Mouse (Mus musculus) c-Kit-negative CD71-positive TER-119-positive erythroid progenitor cells, embryonic 14.5 days (primary cell): ENCODE results near the gene Stox2.

Source experiments
- DNase-seq: peaks from one replicate; pipeline ENCODE4 v3.0.0-alpha.2; 2013; ENCODE audit warnings: low read depth, low spot score

Stox2 gene

DNA sequence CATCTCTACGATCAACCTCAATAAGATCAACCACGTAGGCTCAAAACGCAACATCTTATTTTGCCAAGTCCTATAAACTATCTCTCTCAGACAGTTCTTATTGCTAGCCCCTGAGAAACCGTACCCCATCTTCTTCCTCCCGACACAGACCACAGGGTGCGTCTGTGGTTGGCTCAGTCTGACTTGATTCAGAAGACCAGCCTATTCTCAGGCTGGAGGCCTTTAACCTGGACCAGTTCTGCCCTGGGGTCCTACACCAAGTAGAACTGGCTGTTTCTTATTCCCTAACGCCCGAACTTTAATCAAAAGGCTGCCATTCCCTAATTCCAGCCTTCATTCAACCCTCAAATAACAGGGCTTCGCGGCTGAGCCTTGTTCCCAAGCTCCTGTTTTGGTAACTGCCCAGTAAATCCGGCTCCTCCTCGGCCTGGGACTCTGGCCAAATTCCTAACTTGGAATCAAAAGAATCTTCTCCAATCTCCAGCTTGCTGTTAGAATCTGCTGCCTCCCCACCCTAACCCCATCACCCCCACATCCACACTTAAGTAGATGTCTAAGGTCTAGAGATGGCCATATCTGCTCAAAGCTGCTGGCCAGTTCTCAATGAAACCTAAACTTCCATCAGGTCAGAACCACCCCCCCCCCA is 91.5 kb downstream of the Stox2 start:
- no peak for DNase-seq

DNA sequence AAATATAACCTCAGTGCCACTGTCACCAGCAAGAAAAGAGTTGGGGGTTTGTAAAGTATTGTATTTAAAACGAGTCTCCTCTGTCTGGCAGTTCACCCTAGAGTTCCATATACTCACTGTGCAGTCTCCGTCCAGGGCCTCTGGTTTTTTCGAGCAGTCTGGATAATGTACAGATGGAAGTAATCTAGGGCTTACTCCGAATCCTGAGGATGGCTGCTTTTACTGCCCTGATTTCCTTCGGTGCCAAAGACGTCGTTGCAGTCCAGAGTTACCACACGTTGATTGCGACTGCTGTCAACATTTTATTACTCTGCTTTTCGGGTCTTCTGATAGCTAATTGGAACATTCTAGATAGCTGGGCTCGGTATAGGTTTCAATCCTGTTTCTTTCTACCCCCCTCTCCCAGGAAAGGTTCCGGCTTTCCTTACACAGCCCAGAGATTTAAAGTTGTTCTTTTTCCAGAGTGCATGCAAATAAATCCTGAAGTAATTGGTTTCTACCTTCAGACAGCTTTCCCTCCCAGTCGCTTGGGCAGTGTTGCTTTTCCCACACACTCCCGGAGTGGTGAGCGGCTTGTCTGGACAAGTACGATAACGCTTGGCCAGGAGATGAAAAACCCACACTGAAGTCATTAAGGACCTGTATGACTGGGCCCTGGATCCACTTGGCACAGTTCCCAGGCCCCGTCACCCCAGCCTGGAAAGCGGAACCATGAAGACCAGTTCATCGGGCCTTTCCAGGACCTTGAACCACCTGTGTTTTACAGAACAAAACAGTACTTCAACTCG is 94.1 kb downstream of the Stox2 start:
- DNase-seq = no peak

DNA sequence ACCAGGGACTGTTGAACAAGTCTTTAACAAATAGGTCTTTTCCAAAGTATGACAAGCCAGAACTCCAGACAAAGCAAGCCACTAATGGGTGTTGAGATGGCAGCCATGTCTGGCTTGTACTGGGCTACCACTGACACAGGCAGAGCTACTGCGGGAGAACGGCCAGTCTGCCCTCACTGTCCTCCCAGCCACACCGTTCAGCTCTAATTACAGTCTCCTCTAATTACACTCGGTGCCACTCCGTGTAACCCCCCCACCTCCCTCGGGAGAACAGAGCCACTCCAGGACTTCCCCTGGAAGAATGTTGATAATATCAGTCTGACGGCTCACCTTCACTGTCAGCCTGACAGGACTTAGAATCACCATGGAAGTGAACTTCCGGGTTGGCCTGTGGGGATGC is 97.1 kb downstream of the Stox2 start:
- no peak for DNase-seq

DNA sequence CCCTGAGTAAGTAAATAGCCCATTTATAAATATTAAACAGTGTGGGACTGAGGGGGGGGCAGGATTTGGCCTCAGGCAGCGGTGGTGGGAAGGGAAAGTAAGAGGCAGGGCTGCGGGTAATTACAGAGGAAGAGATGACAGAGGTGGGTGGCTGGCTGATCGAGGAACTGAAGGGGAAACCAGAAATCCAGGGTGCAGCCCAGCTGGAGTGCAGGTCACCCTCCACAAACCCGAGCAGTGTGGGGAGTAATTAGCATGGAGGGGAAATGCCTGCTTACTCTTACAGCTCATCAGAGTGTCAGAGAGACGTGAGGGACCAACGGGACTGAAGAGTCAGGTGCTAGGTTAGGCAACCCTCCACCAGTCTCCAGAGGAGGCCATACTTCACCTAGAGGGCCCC is 98.4 kb downstream of the Stox2 start:
- no peak for DNase-seq

DNA sequence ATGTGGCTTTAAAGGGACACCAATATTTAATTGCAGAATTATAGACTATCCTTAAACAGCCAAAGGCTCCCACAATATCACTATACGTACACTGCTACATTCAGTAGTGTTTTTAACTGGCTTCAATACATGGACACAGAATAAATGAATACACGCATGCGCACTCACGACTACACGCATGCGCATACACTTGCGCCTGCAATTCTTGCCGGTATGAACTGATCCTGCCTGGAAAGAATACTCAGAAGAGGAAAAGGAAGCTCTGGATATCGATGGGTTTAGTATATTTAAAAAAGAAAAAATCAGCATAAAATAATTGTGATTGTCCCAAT is 100.4 kb downstream of the Stox2 start:
- DNase-seq = no peak

DNA sequence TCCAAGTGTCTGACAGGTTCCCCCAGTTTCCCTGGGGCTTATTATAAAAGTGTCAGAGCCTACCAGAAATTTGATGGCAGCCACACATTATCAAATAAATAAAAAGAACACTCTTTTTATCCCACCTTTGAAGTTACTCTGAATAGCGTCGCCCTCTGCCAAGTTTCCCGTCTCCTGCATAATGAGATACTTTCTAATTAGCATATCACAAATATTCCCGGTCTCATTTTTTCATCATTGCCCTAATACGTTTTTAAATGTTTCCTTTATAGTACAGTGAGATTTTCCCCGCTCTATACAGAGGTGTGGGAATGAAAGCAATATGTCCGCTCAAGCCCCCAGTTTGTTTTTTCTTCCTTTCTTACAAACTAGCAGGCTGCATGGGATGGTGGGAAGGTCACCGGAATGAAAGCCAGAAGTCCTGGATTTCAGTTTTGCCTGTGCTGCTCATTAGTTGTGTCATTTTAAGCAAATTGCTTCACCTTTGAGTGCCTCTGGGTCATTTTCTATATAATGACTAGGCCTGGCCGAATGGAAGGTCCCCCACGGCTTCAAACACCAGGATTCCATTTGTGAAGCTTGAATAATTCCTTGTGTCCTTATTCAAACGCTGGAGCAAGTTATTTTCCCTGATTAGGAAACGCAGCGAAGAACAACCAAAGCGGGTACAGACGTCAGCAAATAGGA is 100.9 kb downstream of the Stox2 start:
- no peak for DNase-seq

DNA sequence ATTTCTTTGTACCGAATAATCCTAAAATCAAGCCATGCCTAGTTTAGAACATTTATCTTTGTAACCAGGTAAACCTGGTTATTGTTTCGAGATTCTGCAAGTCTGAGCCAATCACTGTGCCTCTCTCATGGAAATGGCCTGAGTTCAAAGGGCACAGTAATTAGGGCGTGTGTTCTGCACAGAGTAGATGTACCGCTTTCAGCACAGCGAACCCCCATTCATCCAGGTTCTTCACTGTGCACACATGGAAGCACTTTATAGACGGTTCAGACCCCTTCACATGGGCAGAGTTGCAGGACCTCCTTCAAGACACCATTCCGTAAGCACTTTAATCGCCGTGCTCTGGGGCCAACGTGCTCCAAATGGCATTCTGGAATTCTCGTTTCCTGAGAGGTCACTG is 104.7 kb downstream of the Stox2 start:
- no peak for DNase-seq

DNA sequence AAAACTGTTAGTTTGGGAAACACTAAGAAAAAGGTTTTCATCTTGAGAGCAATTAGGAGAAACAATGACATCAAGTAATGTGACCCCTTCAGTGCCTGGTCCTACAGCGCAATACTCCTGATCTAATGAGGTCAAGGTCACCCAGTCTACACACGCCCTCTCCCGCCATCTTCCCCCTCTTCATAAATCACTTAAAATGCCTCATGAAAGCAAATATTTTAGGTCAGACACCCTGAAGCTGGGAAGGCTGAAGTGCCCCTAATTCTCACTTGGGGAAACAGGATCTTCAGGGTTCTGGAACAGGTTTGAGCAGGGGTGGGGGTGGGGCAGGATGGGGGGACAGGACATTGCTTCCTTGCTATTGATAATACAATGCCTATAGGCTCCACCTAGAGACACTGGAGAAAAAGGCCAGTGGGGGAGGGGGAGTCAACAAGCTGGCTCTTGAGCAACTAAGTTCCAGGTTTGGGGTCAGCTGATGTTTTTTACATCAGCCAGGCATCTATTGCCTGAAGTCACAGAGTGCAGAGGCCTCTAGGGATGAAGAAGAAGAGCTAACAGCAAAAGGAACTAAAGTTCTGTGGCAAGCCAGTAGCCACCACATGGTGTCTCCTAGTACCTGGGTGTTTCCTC is 107.4 kb downstream of the Stox2 start:
- DNase-seq = no peak

DNA sequence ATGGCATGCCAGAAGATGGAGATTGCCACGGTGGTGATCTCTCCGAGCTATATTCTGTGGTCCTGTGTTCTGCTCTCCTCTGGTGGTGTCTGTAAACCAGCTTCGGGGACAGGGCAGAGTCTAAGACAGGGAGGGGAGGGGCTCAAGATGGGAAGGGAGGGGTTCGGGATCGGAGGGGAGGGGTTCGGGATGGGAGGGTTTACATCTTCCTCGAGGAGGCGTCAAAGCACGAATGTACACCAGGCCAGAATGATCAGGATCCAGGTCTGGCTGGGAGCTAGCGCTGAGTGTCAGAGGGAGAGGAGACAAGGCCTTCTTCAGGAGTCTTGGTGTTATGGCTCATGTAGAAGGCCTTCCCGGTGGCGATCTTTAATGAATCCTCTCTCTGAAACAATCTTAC is 109.7 kb downstream of the Stox2 start:
- no peak for DNase-seq

DNA sequence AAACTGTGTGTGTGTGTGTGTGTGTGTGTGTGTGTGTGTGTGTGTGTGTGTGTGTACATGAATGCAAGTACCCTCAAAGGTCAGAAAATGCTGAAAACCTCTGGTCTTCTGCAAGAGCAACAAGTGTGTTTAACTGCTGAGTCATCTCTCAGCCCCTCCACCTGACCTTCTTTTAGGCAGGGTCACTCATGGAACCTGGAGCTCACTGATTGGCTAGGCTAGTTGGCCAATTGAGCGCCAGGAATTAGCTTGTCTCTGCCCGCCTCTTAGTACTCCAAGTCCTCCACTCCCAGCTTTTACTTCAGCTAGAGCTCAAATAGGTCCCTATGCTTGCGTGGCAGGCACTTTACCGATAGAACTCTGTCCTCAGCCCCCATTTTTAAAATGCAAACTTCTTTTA is 110.2 kb downstream of the Stox2 start:
- DNase-seq = no peak

DNA sequence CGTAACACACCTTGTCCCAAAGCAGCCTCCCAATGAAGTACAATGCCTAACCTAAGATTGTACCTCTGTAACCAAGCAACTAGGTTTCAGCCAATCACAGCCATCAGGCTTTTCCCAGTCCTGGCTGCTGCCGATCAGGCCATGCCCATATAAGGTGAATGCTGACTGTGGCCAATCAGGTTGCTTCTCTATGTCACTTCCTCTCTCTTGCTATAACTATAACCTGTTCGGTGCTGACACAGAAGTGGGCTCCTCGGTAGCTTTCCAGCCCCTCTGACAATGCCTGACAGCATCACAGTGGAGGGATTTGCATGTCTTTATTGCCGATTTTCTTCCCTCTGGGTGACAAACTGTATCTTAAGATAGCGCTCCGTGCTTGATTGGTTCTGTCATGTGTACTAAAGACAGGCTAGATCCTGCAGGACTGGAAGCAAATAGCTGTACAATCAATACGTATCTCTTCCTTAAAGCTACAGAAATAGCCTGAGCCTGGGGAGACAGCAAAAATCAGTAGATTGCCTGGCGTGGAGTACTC is 111.9 kb downstream of the Stox2 start:
- no peak for DNase-seq

DNA sequence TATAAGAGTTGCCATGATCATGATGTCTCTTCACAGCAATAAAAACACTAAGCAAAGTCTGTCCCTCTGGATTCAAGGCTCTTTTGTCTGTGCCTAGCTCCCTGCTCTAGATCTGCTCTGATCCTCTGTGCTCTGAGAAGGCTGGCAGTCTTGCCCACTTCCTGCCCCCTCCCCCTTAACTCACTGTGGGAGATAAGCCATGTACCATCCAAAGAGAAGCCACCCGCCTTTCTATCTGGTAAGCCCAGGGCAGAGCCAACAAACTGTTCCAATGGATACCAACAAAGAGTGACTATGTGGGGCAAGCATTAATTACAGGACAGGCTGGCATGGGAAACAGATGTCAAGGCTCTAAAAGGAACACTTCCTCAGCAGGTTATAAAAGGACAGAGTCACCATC is 113.2 kb downstream of the Stox2 start:
- no peak for DNase-seq

DNA sequence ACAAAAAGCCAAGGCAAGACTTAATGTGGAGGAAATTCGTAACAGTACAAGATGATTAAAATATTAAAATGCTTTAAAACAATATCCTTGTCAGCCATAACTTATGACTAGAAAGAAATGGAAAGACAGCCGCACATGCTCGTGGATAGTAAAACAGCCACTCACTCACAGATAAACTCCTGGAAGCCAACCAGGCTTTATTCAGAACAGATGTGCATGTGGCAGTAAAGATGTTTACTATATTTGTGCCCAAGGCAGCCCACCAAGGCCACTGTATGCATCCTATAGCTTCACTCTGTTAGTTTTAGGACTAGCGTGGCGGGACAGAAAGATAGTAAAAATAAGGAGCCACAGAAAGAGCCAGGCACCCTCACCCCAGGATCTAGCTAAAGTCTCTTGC is 115.2 kb downstream of the Stox2 start:
- DNase-seq = no peak

DNA sequence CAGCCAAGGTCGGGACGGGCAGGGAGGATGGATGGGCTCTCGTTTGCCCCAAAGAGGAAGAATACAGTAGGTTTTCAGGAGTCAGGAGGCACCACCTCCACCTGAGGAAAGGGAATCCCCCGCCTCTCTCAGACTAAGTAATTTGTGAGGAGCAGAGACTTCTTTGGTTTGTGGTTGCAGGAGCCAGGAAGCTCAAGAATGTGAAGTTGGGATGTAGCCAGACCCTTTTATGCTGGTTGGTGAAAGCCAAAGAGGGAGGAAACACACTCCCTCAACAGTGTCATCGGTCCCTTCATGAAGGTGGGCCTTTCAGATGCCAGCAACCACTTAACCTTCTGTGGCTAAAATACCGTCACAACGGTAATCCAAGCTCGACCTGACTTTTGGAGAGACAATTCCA is 119.8 kb downstream of the Stox2 start:
- no peak for DNase-seq

DNA sequence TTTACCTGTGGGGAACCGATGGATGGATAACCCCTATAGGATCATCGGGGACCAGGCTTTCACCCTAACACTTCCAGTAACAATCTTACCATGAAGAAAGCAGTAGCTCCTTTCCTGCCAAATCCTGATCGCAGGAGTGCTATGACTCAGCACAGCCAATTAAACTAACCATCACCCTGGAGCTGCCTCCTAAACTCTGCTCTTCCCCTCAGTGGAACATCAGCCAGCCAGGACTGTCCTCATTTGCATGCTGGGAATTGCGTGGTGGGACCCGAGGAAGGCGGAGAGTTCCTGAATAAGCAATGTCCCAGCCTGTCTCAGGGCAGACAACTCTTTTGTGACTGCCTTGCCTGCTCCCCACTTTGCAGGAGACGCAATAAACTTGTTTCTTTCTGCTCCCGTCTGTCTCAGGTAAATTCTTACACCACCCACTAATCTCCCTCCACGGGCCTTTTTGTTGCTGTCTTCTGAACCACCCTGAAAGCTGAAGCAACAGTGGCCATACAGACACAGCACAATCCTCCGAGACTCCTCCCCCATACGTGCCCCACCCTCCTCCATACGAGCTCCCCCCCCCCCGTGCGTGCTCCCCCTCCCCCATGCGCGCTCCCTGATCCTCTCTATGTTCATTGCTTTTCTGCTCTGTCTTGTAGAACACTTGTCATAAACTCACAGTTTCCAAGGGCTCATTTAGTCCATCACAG is 121.9 kb downstream of the Stox2 start:
- no peak for DNase-seq

DNA sequence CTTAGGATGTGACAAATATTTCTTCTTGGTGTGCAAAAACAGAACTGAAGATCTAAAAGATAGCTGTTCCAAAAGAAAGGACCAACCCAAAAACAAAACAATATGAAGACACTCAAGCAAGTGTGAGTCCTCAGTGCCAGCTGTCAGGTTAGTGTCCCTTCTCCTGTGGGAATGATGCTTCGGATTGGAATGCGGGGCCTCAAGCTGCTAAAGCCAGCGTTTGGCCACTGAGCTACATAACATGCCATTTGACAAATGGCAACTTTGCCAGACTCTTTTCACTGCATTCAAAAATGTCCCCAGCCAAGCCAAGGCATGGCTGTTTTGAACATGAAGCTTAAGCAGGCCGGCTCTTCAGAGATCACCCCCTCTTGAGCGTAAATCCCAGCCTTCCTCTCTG is 124.9 kb downstream of the Stox2 start:
- DNase-seq = no peak

DNA sequence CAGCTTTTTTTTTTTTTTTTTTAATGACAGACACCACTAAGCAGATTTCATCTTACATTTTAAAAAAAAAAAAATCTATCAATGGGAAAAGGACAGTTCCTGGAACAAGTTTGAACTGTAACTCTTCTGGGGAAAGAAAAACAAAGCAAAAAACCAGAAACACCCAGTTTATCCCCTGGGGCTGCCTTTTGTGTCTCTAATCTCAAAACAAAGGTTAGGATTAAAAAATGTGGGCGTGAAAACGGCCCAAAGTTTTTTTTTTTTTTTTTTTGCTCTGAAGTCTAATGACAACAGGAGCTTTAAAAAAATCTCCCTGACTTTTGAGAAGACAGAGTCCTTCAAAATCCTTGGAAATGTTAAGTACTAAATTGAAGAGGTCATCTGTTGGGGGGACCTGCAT is 125.5 kb downstream of the Stox2 start:
- DNase-seq = no peak

DNA sequence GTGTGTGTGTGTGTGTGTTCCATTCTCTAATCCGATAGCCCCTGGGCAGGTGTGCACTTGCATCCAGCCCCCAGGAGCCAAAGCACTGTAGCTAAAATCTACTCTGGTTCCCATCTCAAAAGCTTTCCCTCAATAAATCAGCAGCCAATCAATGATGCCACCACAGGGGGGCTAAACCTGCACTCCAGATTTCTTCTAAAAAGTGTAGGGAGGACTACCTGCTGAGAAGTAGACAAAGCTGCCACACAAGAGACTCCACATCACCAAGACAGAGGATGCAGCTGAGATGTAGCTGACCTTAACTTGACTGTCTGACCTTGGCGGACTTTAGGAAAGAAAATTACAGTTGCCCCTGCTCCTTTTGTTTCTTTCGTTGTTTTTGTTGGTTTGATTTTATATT is 127.7 kb downstream of the Stox2 start:
- no peak for DNase-seq

DNA sequence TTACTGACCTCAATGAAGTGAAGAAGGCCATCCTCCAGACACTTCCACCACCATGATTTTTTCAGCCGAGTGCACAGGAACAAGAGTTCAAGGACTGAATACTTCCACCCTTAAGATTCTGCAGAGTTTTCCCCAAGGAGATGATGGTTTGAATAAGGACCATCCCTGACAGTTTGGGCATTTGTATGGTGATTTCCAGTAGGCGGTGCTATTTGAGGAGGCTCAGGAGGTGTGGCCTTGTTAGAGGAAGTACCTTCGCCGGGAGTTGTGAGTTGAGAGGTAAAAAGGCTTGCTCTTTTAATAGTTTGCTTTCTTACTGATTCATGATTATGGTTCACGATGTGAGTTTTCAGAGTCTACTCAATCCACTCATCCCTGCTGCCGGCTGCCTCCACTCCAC is 138.0 kb downstream of the Stox2 start:
- DNase-seq = no peak

DNA sequence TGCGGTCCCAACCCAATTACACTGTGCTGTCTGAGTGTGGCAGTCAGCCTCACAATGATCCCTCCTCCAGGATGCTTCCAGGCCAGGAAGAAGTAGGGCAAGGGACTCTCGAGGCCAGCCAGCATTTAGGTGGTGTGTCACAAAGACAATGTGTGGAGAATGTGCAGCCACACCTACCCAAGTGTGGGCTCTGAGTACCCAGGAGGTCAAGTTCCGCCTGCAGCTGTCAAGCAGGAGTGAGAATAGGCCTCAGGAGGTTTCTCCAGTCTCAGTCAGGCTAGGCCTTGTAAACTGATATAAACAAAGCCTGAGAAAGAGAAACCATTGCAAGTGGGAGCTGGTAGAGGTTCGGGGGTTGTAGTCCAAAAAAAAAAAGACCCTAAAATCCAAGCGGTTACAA is 139.8 kb downstream of the Stox2 start:
- no peak for DNase-seq

DNA sequence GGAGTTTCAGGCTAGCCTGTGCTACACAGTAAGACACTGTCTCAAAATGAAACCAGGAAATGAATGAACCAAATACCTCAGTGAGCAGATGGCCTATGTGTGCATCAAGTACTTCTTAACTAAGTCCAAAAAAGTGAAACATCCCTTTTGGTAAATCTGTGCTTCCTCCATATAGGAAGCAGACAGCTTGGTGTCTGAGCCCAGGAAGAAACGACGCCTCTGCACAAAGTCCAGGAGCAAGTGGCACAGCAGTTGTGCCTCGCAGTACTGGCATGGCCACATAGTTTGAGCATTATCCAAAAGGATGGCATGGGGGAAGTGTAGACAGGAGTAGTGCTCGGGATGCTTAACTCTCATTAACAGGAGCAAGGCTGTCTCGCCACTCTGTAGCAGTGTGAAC is 140.3 kb downstream of the Stox2 start:
- DNase-seq = no peak

DNA sequence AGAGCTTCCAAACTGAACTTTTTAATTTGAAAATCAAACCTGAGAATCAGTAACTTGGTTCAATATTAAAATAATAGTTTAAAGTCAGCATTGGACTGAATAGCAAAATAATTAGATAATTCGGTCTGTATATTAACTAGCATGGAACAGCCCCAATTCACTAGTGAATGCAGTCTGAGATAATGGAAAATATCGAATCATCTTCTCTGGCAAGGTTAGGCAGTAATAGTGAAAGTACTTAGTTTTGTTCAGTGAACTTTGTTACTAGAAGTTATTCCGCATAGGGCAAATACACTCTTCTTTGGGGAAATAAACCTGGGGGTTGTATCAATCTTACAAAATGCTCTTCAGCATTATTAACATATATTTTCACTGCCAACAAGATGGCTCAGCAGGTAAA is 147.7 kb downstream of the Stox2 start:
- DNase-seq = no peak
